Mouse (Mus musculus): Measurements from ENCODE around the gene Fgf6. TPM values are rescaled to one million over a fixed set of nuclear protein-coding genes. Genes with fewer than 3 reads are reported as not detected.
A peak's percentile ranks its signal among the peaks of the same experiment; 100 is the strongest.

Gene Fgf6
- polyA plus RNA-seq, 2 experiments = 2.5 to 2.8 TPM

GRCm38 (mm10) chr6:127020431-127020830 is 5.0 kb downstream of the Fgf6 start:
- ATAC-seq (ENCODE audit: low FRiP score, low read depth) = peak; percentile 56; the same call in 1 of the 2 replicates
- Histone ChIP-seq H3K4me1 (ENCODE audit: control insufficient read depth, insufficient read depth, low read length) (peaks cover 21% of the 10 kb centered on the region), H3K4me3 (replicated peaks; ENCODE audit: low read length) (no peak overlapping the region), H3K9ac (ENCODE audit: low read depth, low read length, severe bottlenecking) (no peak overlapping the region), H3K4me2 (replicated peaks; ENCODE audit: low read depth, low read length, severe bottlenecking) (no peak overlapping the region), H3K36me3 (ENCODE audit: control insufficient read depth, insufficient read depth, low read length) (no peaks in the 10 kb centered on the region), H3K9me3 (ENCODE audit: control insufficient read depth, low read length) (no peaks in the 10 kb centered on the region), H3K27me3 (ENCODE audit: control insufficient read depth, insufficient read depth, low read length) (no peaks in the 10 kb centered on the region), H3K27ac (replicated peaks; ENCODE audit: low read depth, low read length) (no peak overlapping the region)
- peak; percentile 18 for DNase-seq (ENCODE audit: low spot score)
- 11% methylated on average over 13 of the region's 13 CpGs for WGBS
- no peak for TF ChIP-seq POLR2A (IDR thresholded peaks at IDR 0.05; ENCODE audit: borderline replicate concordance, extremely low read depth, insufficient read depth, insufficient read length)

DNA sequence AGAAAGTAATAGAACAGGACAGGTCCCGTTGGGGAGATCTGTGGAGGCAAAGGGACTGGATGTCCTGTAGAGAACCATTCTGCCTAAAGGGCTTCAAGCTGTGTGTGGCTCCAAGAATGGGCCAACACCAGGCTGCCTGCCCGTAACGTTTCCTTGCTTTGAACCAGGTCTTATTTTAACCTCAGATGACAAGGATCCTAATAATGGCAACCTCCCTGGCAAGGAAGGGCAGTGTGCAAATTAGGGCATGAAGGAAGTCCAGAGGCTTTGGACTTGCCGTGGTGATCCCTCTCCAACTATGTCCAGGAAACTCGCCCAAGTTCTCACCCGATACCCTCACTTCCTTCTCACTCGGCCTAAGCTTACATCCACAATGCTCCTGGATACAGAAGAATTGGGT is 9.4 kb downstream of the Fgf6 start:
- ATAC-seq (ENCODE audit: low FRiP score, low read depth) = no peak
- no peak for DNase-seq (ENCODE audit: low spot score)
- Histone ChIP-seq H3K4me2 (replicated peaks; ENCODE audit: low read depth, low read length, severe bottlenecking) (no peak overlapping the region), H3K36me3 (ENCODE audit: control insufficient read depth, insufficient read depth, low read length) (no peaks in the 10 kb centered on the region), H3K9ac (ENCODE audit: low read depth, low read length, severe bottlenecking) (no peak overlapping the region), H3K9me3 (ENCODE audit: control insufficient read depth, low read length) (no peaks in the 10 kb centered on the region), H3K4me1 (ENCODE audit: control insufficient read depth, insufficient read depth, low read length) (peaks cover 13% of the 10 kb centered on the region), H3K4me3 (replicated peaks; ENCODE audit: low read length) (no peak overlapping the region), H3K27ac (replicated peaks; ENCODE audit: low read depth, low read length) (no peak overlapping the region), H3K27me3 (ENCODE audit: control insufficient read depth, insufficient read depth, low read length) (no peaks in the 10 kb centered on the region)
- no peak for TF ChIP-seq POLR2A (IDR thresholded peaks at IDR 0.05; ENCODE audit: borderline replicate concordance, extremely low read depth, insufficient read depth, insufficient read length)
- 62% methylated on average over 7 of the region's 7 CpGs for WGBS

GRCm38 (mm10) chr6:127034760-127035159 is 19.4 kb downstream of the Fgf6 start:
- Histone ChIP-seq H3K27me3 (ENCODE audit: control insufficient read depth, insufficient read depth, low read length) (no peaks in the 10 kb centered on the region), H3K36me3 (ENCODE audit: control insufficient read depth, insufficient read depth, low read length) (no peaks in the 10 kb centered on the region), H3K4me3 (replicated peaks; ENCODE audit: low read length) (peak overlapping the region; percentile 13), H3K4me2 (replicated peaks; ENCODE audit: low read depth, low read length, severe bottlenecking) (peak overlapping the region; percentile 33), H3K9ac (ENCODE audit: low read depth, low read length, severe bottlenecking) (peak overlapping the region; percentile 18; the same call in 1 of the 2 replicates), H3K9me3 (ENCODE audit: control insufficient read depth, low read length) (no peaks in the 10 kb centered on the region), H3K27ac (replicated peaks; ENCODE audit: low read depth, low read length) (no peak overlapping the region), H3K4me1 (ENCODE audit: control insufficient read depth, insufficient read depth, low read length) (no peaks in the 10 kb centered on the region)
- DNase-seq (ENCODE audit: low spot score) (peak; percentile 43), ATAC-seq (ENCODE audit: low FRiP score, low read depth) (peak; percentile 67; the same call in 1 of the 2 replicates)
- WGBS = 40% methylated on average over 10 of the region's 10 CpGs
- TF ChIP-seq POLR2A (IDR thresholded peaks at IDR 0.05; ENCODE audit: borderline replicate concordance, extremely low read depth, insufficient read depth, insufficient read length) = no peak

DNA sequence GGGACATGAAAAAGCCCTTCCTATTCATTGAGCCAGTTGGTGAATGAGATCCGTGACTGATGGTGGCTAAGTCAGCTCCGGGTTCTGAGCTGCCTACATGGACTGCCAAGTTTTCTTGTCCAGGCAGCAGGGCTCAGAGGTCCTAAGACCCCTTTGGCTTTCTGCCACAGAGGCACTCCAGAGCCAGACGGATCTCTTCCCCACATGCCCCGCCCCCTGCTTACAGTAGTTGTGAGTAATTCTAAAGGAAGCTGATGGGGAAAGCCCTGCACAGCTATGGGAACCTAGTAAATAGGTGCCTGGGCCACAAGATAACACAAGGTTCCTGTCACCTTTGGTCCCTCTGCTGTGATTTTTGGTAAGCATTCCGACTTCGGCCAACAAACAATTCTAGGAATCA is 29.5 kb downstream of the Fgf6 start:
- no peak for TF ChIP-seq POLR2A (IDR thresholded peaks at IDR 0.05; ENCODE audit: borderline replicate concordance, extremely low read depth, insufficient read depth, insufficient read length)
- Histone ChIP-seq H3K9me3 (ENCODE audit: control insufficient read depth, low read length) (no peaks in the 10 kb centered on the region), H3K27me3 (ENCODE audit: control insufficient read depth, insufficient read depth, low read length) (no peaks in the 10 kb centered on the region), H3K27ac (replicated peaks; ENCODE audit: low read depth, low read length) (no peak overlapping the region), H3K4me1 (ENCODE audit: control insufficient read depth, insufficient read depth, low read length) (peaks cover 3% of the 10 kb centered on the region; the same call in 1 of the 2 replicates), H3K4me2 (replicated peaks; ENCODE audit: low read depth, low read length, severe bottlenecking) (no peak overlapping the region), H3K9ac (ENCODE audit: low read depth, low read length, severe bottlenecking) (no peak overlapping the region), H3K4me3 (replicated peaks; ENCODE audit: low read length) (no peak overlapping the region), H3K36me3 (ENCODE audit: control insufficient read depth, insufficient read depth, low read length) (no peaks in the 10 kb centered on the region)
- 58% methylated on average over 6 of the region's 6 CpGs for WGBS
- DNase-seq (ENCODE audit: low spot score) = peak; percentile 59
- 0 out of 2 replicates have a peak, but pooled peaks have one; percentile 57 for ATAC-seq (ENCODE audit: low FRiP score, low read depth)

DNA sequence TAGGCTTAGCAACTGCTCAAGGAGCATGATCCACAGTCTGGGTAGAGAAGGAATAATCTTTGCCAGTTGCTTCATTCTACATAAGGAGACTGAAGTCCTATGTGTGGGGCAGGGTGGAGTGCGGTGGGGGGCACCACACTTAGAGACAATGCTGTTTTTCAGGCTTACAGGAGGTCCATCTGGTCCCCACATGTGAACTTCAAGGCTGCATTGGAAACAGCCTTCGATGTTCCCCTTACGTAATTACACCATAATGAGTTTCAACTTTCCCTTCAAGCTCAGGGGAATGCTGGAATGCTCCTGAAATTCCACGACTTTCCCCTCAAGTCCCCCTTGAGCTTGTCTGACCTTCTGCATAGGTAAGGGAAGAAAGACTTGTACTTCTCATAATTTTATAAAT is 35.5 kb downstream of the Fgf6 start:
- 0 out of 2 replicates have a peak overlapping the region, but pooled peaks have one; percentile 9 for H3K4me2 ChIP-seq (replicated peaks; ENCODE audit: low read depth, low read length, severe bottlenecking)
- H3K9me3 ChIP-seq (ENCODE audit: control insufficient read depth, low read length) = no peaks in the 10 kb centered on the region
- ATAC-seq (ENCODE audit: low FRiP score, low read depth) = peak; percentile 82
- WGBS = 13% methylated on average over 4 of the region's 4 CpGs
- no peaks in the 10 kb centered on the region for H3K36me3 ChIP-seq (ENCODE audit: control insufficient read depth, insufficient read depth, low read length)
- DNase-seq (ENCODE audit: low spot score) = peak; percentile 52
- H3K4me1 ChIP-seq (ENCODE audit: control insufficient read depth, insufficient read depth, low read length) = peaks cover 8% of the 10 kb centered on the region
- no peak overlapping the region for H3K4me3 ChIP-seq (replicated peaks; ENCODE audit: low read length)
- no peaks in the 10 kb centered on the region for H3K27me3 ChIP-seq (ENCODE audit: control insufficient read depth, insufficient read depth, low read length)
- no peak overlapping the region for H3K9ac ChIP-seq (ENCODE audit: low read depth, low read length, severe bottlenecking)
- H3K27ac ChIP-seq (replicated peaks; ENCODE audit: low read depth, low read length) = peak overlapping the region; percentile 75
- no peak for TF ChIP-seq POLR2A (IDR thresholded peaks at IDR 0.05; ENCODE audit: borderline replicate concordance, extremely low read depth, insufficient read depth, insufficient read length)

All from limb, embryonic 14.5 days (tissue).